In the genomic region with DNA sequence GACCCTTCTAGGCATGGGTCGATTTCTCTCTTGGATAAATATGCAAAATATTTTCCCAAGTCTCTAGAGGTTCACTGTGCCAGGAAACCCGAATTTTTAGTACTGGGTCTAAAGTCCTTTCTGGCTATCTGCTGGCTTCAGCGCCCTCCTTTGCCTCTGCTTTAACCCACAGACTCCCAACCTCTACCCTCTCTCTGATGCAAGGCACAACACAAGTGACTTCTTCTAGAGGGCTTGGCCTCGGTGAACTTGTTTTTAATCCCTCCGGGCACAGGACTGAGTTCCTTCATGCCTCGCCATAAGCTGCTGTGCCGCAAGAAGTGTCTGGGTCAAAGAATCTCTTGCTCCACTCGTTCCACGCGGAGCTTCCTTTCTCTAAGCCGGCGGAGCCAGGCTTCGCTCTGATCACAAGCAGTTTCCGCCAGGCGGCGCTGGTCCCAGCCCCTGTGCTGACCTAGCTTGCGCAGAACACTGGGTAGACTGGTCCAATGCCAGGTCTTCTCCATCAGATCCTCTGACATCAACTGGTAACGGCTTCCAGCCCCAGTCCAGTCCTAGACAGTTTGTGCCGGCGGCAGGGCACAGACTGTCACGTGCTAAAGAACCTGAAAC, we compare ENCODE assay signal across 9 mouse cellular contexts. TPM values are rescaled to one million over a fixed set of nuclear protein-coding genes. Genes with fewer than 3 reads are reported as not detected.
A peak's percentile ranks its signal among the peaks of the same experiment; 100 is the strongest.
DNase-seq lines count a peak whose midpoint lies in the region; ATAC-seq lines count a peak whose summit lies in the region.
"Had no signal": no experiment of that assay in that cellular context is flagged by ENCODE, and none has a peak within 500 bp of the region (broad histone marks: within the 10 kb centered on the region; RNA-seq: fewer than 3 reads in every experiment).

No protein-coding gene starts in this region.

- 4% methylated on average over 21 of the region's 21 CpGs for whole genome bisulfite sequencing in embryonic facial prominence, embryonic 10.5 days
- WGBS in heart, embryonic 13.5 days, result 3% methylated on average over 21 of the region's 21 CpGs
- under 1% methylated on average over 21 of the region's 21 CpGs for WGBS in kidney, embryonic 16.5 days
- 1% methylated on average over 21 of the region's 21 CpGs for WGBS in limb, embryonic 13.5 days
- WGBS in neural tube, embryonic 13.5 days, result under 1% methylated on average over 21 of the region's 21 CpGs

- H3K36me3 ChIP-seq in embryonic facial prominence, embryonic 10.5 days (replicated peaks), result no peaks in the 10 kb centered on the region
- H3K36me3 ChIP-seq in heart, embryonic 13.5 days, result no peaks in the 10 kb centered on the region
- no peaks in the 10 kb centered on the region for H3K36me3 ChIP-seq in kidney, embryonic 16.5 days (ENCODE audit: insufficient read depth, low read length)
- H3K36me3 ChIP-seq in limb, embryonic 13.5 days, result no peaks in the 10 kb centered on the region
- H3K36me3 ChIP-seq in neural tube, embryonic 13.5 days, result no peaks in the 10 kb centered on the region

- intact Hi-C loops in heart, postnatal 25 days (cut with DNase I), result no loop called here

- peak overlapping the region; percentile 69 for H3K4me3 ChIP-seq in embryonic facial prominence, embryonic 10.5 days
- H3K4me3 ChIP-seq in heart, embryonic 13.5 days, result peak overlapping the region; percentile 56
- peak overlapping the region; percentile 51 for H3K4me3 ChIP-seq in kidney, embryonic 16.5 days (ENCODE audit: low read length)
- H3K4me3 ChIP-seq in limb, embryonic 13.5 days, result peak overlapping the region; percentile 54
- H3K4me3 ChIP-seq in neural tube, embryonic 13.5 days, result peak overlapping the region; percentile 73
- H3K4me3 ChIP-seq: megakaryocyte, embryonic 14.5 days had no signal

- no peak overlapping the region for H3K9ac ChIP-seq in heart, embryonic 13.5 days
- no peak overlapping the region for H3K9ac ChIP-seq in kidney, embryonic 16.5 days (replicated peaks; ENCODE audit: low read length)
- H3K9ac ChIP-seq in limb, embryonic 13.5 days, result no peak overlapping the region
- H3K9ac ChIP-seq in neural tube, embryonic 13.5 days, result peak overlapping the region; percentile 90

- H3K4me2 ChIP-seq in heart, embryonic 13.5 days, result peak overlapping the region; percentile 86
- H3K4me2 ChIP-seq in kidney, embryonic 16.5 days (replicated peaks; ENCODE audit: low read depth, low read length), result peak overlapping the region; percentile 87
- H3K4me2 ChIP-seq in limb, embryonic 13.5 days (replicated peaks), result peak overlapping the region; percentile 98
- peak overlapping the region; percentile 98 for H3K4me2 ChIP-seq in neural tube, embryonic 13.5 days

- peaks cover 48% of the 10 kb centered on the region for H3K27me3 ChIP-seq in embryonic facial prominence, embryonic 10.5 days (replicated peaks; ENCODE audit: low read depth, poor library complexity, severe bottlenecking)
- peaks cover 66% of the 10 kb centered on the region for H3K27me3 ChIP-seq in heart, embryonic 13.5 days (replicated peaks)
- peaks cover 44% of the 10 kb centered on the region for H3K27me3 ChIP-seq in kidney, embryonic 16.5 days (ENCODE audit: insufficient read depth, low read length)
- H3K27me3 ChIP-seq in limb, embryonic 13.5 days, result peaks cover 79% of the 10 kb centered on the region
- peaks cover 29% of the 10 kb centered on the region for H3K27me3 ChIP-seq in neural tube, embryonic 13.5 days

- H3K27ac ChIP-seq in embryonic facial prominence, embryonic 10.5 days (replicated peaks), result no peak overlapping the region
- no peak overlapping the region for H3K27ac ChIP-seq in heart, embryonic 13.5 days (replicated peaks)
- no peak overlapping the region for H3K27ac ChIP-seq in kidney, embryonic 16.5 days (ENCODE audit: low read length)
- H3K27ac ChIP-seq in limb, embryonic 13.5 days, result no peak overlapping the region
- H3K27ac ChIP-seq in neural tube, embryonic 13.5 days (replicated peaks), result peak overlapping the region; percentile 84

- H3K9me3 ChIP-seq in embryonic facial prominence, embryonic 10.5 days, result no peaks in the 10 kb centered on the region
- H3K9me3 ChIP-seq in heart, embryonic 13.5 days, result no peaks in the 10 kb centered on the region
- no peaks in the 10 kb centered on the region for H3K9me3 ChIP-seq in kidney, embryonic 16.5 days (ENCODE audit: low read length)
- no peaks in the 10 kb centered on the region for H3K9me3 ChIP-seq in limb, embryonic 13.5 days
- no peaks in the 10 kb centered on the region for H3K9me3 ChIP-seq in neural tube, embryonic 13.5 days
- H3K9me3 ChIP-seq: megakaryocyte, embryonic 14.5 days had no signal

- ATAC-seq in heart, embryonic 13.5 days (ENCODE audit: extremely low read depth, insufficient number of reproducible peaks, low FRiP score, low TSS enrichment), result no peak
- peak; percentile 68 for ATAC-seq in kidney, embryonic 16.5 days (ENCODE audit: low FRiP score, low TSS enrichment)
- ATAC-seq in limb, embryonic 13.5 days (ENCODE audit: low FRiP score, low read depth), result 0 out of 2 replicates have a peak, but pooled peaks have one; percentile 19
- peak; percentile 85 for ATAC-seq in neural tube, embryonic 13.5 days (ENCODE audit: low read depth)
- no peak for ATAC-seq in erythroid progenitor cell, adult 5-6 weeks (replicated peaks; ENCODE audit: low FRiP score, poor library complexity, severe bottlenecking)

- H3K4me1 ChIP-seq in embryonic facial prominence, embryonic 10.5 days, result peaks cover 20% of the 10 kb centered on the region
- peaks cover 15% of the 10 kb centered on the region for H3K4me1 ChIP-seq in heart, embryonic 13.5 days
- H3K4me1 ChIP-seq in kidney, embryonic 16.5 days (ENCODE audit: insufficient read depth, low read length), result peaks cover 11% of the 10 kb centered on the region
- peaks cover 12% of the 10 kb centered on the region for H3K4me1 ChIP-seq in limb, embryonic 13.5 days
- peaks cover 27% of the 10 kb centered on the region for H3K4me1 ChIP-seq in neural tube, embryonic 13.5 days (replicated peaks)
- H3K4me1 ChIP-seq: megakaryocyte, embryonic 14.5 days had no signal

- DNase-seq in heart, adult 18-20 months, result peak; percentile 22 to 26
- DNase-seq in heart, postnatal 25 days (ENCODE audit: low spot score), result no peak
- DNase-seq in embryonic facial prominence, embryonic 10.5 days (ENCODE audit: low spot score), result peak; percentile 77

RNA-seq across cellular contexts. Expression of a gene that starts 0.8 kb away (rescaled TPM):
- not detected for total RNA-seq in heart, adult 18-20 months (2021)
- not detected for total RNA-seq in heart, postnatal 25 days (2021)
- polyA plus RNA-seq in embryonic facial prominence, embryonic 10.5 days (2016; fragmentation: Nextera tagmentation; extraction: Ambion mirVana), result 0.77 and 0.87 TPM in 2 replicates
- 0.13 and 0.23 TPM in 2 replicates for polyA plus RNA-seq in heart, embryonic 13.5 days (2015; fragmentation: Nextera tagmentation; extraction: Ambion mirVana)
- 1.2 and 1.8 TPM in 2 replicates for polyA plus RNA-seq in kidney, embryonic 16.5 days (2015; fragmentation: Nextera tagmentation; extraction: Ambion mirVana)
- 1.2 and 2.1 TPM in 2 replicates for polyA plus RNA-seq in limb, embryonic 13.5 days (2015; fragmentation: Nextera tagmentation; extraction: Ambion mirVana)
- polyA plus RNA-seq in neural tube, embryonic 13.5 days (2015; fragmentation: Nextera tagmentation; extraction: Ambion mirVana), result 26.1 and 29.4 TPM in 2 replicates
- not detected in 2 replicates for total RNA-seq in erythroid progenitor cell, adult 5-6 weeks (2015; ENCODE audit: low replicate concordance)
- not detected in 2 replicates for total RNA-seq in erythroid progenitor cell, adult 5-6 weeks (2017; ENCODE audit: low replicate concordance)

Comparison
In these comparisons a context has a peak if more than half of its experiments do, and no peak if none do; other contexts are left out.
1. ATAC-seq: peak in kidney, embryonic 16.5 days (single experiment), limb, embryonic 13.5 days (single experiment) and neural tube, embryonic 13.5 days (single experiment); none in heart, embryonic 13.5 days (single experiment) and erythroid progenitor cell, adult 5-6 weeks (single experiment).
2. Peak in every context shown above with its lines, with median percentiles within 50 percentile points of each other: H3K4me3 ChIP-seq and H3K4me2 ChIP-seq.